ENCODE assay signal across 28 mouse cellular contexts in the genomic region with DNA sequence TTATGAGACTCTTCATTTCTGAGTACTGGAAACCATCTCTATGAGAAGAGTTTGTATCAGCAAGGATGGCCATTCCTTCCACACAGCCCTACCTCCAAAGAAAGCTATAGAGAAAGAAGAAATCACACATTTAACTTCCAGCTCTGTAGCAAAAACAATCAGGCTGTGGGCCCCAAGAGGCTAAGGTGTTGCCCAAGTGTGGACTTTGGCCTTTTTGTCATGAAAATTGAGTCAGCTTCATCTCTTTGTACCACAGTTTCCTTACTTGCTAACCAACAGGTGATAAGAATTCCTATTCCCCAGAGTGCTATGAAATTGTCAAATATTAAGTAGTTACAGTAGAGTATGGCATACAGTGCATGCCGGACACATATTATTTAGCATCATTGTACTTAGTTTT.
"Had no signal": no experiment of that assay in that cellular context is flagged by ENCODE, and none has a peak within 500 bp of the region (broad histone marks: within the 10 kb centered on the region; RNA-seq: fewer than 3 reads in every experiment).

No protein-coding gene starts in this region.

- ATAC-seq: hindbrain, embryonic 16.5 days; inflammation-experienced regulatory T-cells, adult 6 months had no signal

- H3K36me3 ChIP-seq: heart, embryonic 13.5 days; heart, embryonic 15.5 days; hindbrain, embryonic 12.5 days; kidney, embryonic 15.5 days; limb, embryonic 13.5 days; limb, embryonic 15.5 days had no signal

- H3K9me3 ChIP-seq: heart, embryonic 13.5 days; heart, embryonic 15.5 days; hindbrain, embryonic 12.5 days; kidney, embryonic 15.5 days; limb, embryonic 13.5 days; limb, embryonic 15.5 days had no signal

- H3K4me1 ChIP-seq: heart, embryonic 15.5 days; hindbrain, embryonic 12.5 days; kidney, embryonic 15.5 days; limb, embryonic 13.5 days; limb, embryonic 15.5 days had no signal

- H3K27ac ChIP-seq: gastrocnemius, adult 2 months; heart, adult 2 months; heart, embryonic 13.5 days; heart, embryonic 15.5 days; hindbrain, embryonic 12.5 days; hindbrain, embryonic 14.5 days; kidney, embryonic 15.5 days; kidney, postnatal 0 days; limb, embryonic 13.5 days; limb, embryonic 15.5 days; liver, embryonic 14.5 days had no signal

- H3K9ac ChIP-seq: heart, embryonic 13.5 days; heart, embryonic 15.5 days; hindbrain, embryonic 12.5 days; hindbrain, embryonic 14.5 days; kidney, embryonic 15.5 days; limb, embryonic 13.5 days; limb, embryonic 15.5 days; liver, embryonic 14.5 days had no signal

- H3K27me3 ChIP-seq: heart, embryonic 13.5 days; heart, embryonic 15.5 days; hindbrain, embryonic 12.5 days; kidney, embryonic 15.5 days; limb, embryonic 13.5 days; limb, embryonic 15.5 days had no signal

- DNase-seq: gastrocnemius, adult 2 months; gastrocnemius, postnatal 10 days; gastrocnemius, postnatal 25 days; heart, adult 11 months; heart, adult 2 months; heart, postnatal 14 days; heart, postnatal 36 days; kidney, adult 11 months; kidney, adult 2 months; kidney, adult 9 months; kidney, postnatal 14 days; kidney, postnatal 36 days; layer of hippocampus, adult 9-11 months; layer of hippocampus, postnatal 36 days; left cerebral cortex, postnatal 4 days had no signal

- H3K4me2 ChIP-seq: heart, embryonic 11.5 days; heart, embryonic 13.5 days; heart, embryonic 15.5 days; hindbrain, embryonic 12.5 days; hindbrain, embryonic 14.5 days; kidney, embryonic 15.5 days; limb, embryonic 13.5 days; limb, embryonic 15.5 days; liver, embryonic 11.5 days had no signal

- H3K4me3 ChIP-seq: gastrocnemius, adult 2 months; heart, adult 2 months; heart, embryonic 13.5 days; heart, embryonic 15.5 days; hindbrain, embryonic 12.5 days; kidney, embryonic 15.5 days; limb, embryonic 13.5 days; limb, embryonic 15.5 days had no signal
